Mouse (Mus musculus) neural tube, embryonic 13.5 days (tissue): ENCODE measurements around the gene Agbl5. TPM values are rescaled to one million over a fixed set of nuclear protein-coding genes. Genes with fewer than 3 reads are reported as not detected.

Experiments
- ATAC-seq: fragments of 200-750 bp; cut with Nextera tagmentation; 2 replicates; pipeline ENCODE4 v1.8.0; 2017; ENCODE audit warnings: low read depth, mild to moderate bottlenecking, moderate TSS enrichment, moderate library complexity
- H3K27ac ChIP-seq: fragments of 300-500 bp; sonication (generic); replicated peaks from 2 replicates; pipeline ENCODE4 v1.5.1; 2015; ENCODE audit warnings: moderate library complexity, mild to moderate bottlenecking, inconsistent platforms
- H3K27me3 ChIP-seq: fragments of 300-500 bp; sonication (generic); 2 replicates; pipeline ENCODE4 v1.6.1; 2015; ENCODE audit warnings: mild to moderate bottlenecking, inconsistent platforms
- H3K36me3 ChIP-seq: fragments of 300-500 bp; sonication (generic); 2 replicates; pipeline ENCODE4 v1.6.1; 2015; ENCODE audit warnings: mild to moderate bottlenecking, inconsistent platforms
- H3K4me1 ChIP-seq: fragments of 300-500 bp; sonication (generic); replicated peaks from 2 replicates; pipeline ENCODE4 v1.6.1; 2015; ENCODE audit warnings: inconsistent platforms
- H3K4me2 ChIP-seq: fragments of 300-500 bp; sonication (generic); 2 replicates; pipeline ENCODE4 v1.6.1; 2015; ENCODE audit warnings: inconsistent platforms, mild to moderate bottlenecking, moderate library complexity
- H3K4me3 ChIP-seq: fragments of 300-500 bp; sonication (generic); 2 replicates; pipeline ENCODE4 v1.5.1; 2015; ENCODE audit warnings: mild to moderate bottlenecking, inconsistent platforms
- H3K9ac ChIP-seq: fragments of 300-500 bp; sonication (generic); 2 replicates; pipeline ENCODE4 v1.6.1; 2015; ENCODE audit warnings: moderate library complexity, mild to moderate bottlenecking, inconsistent platforms
- H3K9me3 ChIP-seq: fragments of 300-500 bp; sonication (generic); 2 replicates; pipeline ENCODE4 v1.6.1; 2016; ENCODE audit warnings: inconsistent platforms
- WGBS: fragments of 180-500 bp; shearing (Covaris S2); methylation state at CpG from one replicate; pipeline ENCODE4 v1.1.7; 2015; 5-methylcytosine and 5-hydroxymethylcytosine counted together
- polyA plus RNA-seq: library from polyadenylated mRNA; unstranded; fragments of >200 nt; fragmentation: Nextera tagmentation; extraction: Ambion mirVana; gene quantifications from 2 replicates; pipeline ENCODE4 v1.2.1, GENCODE M21; 2015

The Agbl5 gene
- polyA plus RNA-seq, 1 experiment from 2014 or later: 25.8 TPM

DNA sequence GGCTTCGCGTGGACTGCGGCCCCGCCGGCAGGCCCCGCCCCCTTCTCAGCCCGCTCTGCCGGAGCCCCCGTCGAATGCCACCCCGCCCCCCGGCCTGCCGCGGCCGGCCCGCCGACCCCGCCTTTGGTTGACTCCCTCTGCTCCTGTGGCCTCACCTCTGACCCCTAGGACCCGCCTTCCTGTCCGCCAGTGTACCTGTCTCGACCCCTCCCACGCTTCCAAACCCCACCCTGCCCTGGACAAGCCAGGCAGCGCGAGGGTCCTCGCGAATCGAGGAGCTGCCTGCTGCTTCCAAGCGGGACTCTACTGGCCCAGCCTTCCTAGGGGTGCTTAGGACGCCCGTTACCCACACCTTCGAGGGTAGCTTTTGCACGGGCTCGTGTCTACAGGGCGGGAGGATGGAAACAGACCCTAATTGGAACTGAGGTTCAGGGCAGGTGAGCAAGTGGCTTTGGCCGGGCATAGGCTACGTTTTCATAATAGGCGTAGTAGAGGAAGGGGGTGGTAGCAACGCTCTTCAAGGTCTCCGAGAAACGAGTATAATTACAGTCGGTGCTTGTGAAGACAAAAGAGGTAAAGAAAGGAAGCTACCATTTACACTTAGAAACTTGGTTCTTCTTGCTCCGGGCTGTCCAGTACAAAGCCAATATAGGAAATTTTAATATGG is 727 bp downstream of the Agbl5 start:
- Histone ChIP-seq H3K27ac (peak overlapping the region; percentile 98), H3K4me3 (peak overlapping the region; percentile 84), H3K4me1 (peaks cover 25% of the 10 kb centered on the region), H3K4me2 (peak overlapping the region; percentile 77), H3K9me3 (no peaks in the 10 kb centered on the region), H3K9ac (peak overlapping the region; percentile 91), H3K36me3 (peaks cover 37% of the 10 kb centered on the region), H3K27me3 (no peaks in the 10 kb centered on the region)
- under 1% methylated on average over 42 of the region's 42 CpGs for WGBS
- peak; percentile 13 for ATAC-seq

DNA sequence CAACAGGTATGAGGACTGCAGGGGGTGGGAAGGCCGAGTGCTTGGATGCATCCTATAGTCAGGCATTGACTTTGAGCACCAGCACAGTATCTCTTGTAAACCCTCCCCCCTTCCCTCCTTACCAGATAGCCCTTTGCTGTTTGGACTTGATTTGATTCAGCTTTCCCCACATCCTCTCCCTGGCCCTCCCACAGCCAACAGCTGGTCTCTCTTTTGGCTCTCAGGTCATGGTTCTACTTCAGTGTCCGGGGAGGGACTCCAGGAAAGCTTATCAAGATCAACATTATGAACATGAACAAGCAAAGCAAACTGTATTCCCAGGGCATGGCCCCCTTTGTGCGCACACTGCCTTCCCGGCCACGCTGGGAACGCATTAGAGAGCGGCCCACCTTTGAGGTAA is 1.9 kb downstream of the Agbl5 start:
- ATAC-seq: no peak
- Histone ChIP-seq H3K4me3 (peak overlapping the region; percentile 84), H3K4me2 (peak overlapping the region; percentile 77), H3K4me1 (peaks cover 25% of the 10 kb centered on the region), H3K36me3 (peaks cover 49% of the 10 kb centered on the region), H3K9me3 (no peaks in the 10 kb centered on the region), H3K9ac (peak overlapping the region; percentile 91), H3K27ac (no peak overlapping the region), H3K27me3 (no peaks in the 10 kb centered on the region)
- WGBS: 84% methylated on average over 7 of the region's 7 CpGs

DNA sequence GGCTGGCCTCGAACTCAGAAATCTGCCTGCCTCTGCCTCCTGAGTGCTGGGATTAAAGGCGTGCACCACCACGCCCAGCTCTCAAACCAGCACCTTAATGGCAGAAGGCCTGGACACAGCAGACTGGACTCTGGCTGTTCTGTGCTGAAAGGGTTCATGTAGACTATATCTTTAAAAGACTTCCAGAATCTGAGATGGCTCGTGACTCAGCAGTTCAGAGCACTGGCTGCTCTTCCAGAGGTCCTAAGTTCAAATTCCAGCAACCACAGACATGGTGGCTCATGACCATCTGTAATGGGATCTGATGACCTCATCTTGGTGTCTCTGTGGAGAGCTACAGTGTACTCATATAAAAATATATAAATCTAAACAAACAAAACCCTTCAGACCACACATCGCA is 13.4 kb downstream of the Agbl5 start:
- peaks cover 78% of the 10 kb centered on the region for H3K36me3 ChIP-seq
- H3K4me1 ChIP-seq: peaks cover 18% of the 10 kb centered on the region
- 90% methylated on average over 5 of the region's 5 CpGs for WGBS
- H3K9me3 ChIP-seq: no peaks in the 10 kb centered on the region
- H3K4me3 ChIP-seq: no peak overlapping the region
- no peak for ATAC-seq
- H3K9ac ChIP-seq: no peak overlapping the region
- no peaks in the 10 kb centered on the region for H3K27me3 ChIP-seq
- no peak overlapping the region for H3K4me2 ChIP-seq
- H3K27ac ChIP-seq: no peak overlapping the region

DNA sequence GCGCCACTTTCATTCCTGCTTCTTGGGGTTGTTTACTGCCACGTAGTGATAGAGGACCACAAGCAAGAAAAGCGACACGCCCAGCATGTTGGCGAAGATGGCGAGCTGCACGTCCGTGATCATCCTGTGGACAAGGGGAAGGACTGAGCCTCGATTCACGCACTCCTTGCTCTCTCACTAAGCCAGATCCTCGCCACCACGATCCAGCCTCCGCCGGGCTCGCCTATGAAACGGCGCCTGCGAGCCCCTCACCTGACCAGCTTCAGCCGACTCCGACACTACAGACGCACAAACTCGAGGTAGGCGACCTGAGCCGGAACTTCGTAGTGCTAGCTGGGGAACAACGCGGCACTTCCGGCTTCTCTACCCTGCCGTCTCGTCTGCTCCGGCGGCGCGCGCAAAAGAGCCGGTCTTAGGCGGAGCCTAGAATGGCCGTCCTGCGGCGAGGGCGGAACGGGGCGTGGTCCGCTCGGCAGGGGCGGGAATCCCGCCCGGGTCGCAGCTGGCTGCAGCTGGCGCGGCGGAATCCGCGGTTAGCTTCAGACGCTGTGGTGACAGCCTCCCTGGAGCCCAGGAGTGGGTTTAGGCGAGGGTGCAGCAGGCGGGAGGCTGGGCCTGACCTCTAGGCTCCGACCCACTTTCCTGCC is 19.0 kb downstream of the Agbl5 start, which contains the start of gene Ost4:
Gene Ost4, minus strand, starts transcription at position 376 of the 647 bp plus-strand sequence.
- WGBS: under 1% methylated on average over 58 of the region's 58 CpGs
- Histone ChIP-seq H3K4me1 (peaks cover 39% of the 10 kb centered on the region), H3K9me3 (no peaks in the 10 kb centered on the region), H3K36me3 (peaks cover 37% of the 10 kb centered on the region), H3K27ac (peak within 1 kb of the TSS; percentile 87), H3K27me3 (no peaks in the 10 kb centered on the region), H3K4me2 (peak within 1 kb of the TSS; percentile 98), H3K4me3 (peak within 1 kb of the TSS; percentile 79), H3K9ac (peak within 1 kb of the TSS; percentile 81)
- ATAC-seq: peak; percentile 95

DNA sequence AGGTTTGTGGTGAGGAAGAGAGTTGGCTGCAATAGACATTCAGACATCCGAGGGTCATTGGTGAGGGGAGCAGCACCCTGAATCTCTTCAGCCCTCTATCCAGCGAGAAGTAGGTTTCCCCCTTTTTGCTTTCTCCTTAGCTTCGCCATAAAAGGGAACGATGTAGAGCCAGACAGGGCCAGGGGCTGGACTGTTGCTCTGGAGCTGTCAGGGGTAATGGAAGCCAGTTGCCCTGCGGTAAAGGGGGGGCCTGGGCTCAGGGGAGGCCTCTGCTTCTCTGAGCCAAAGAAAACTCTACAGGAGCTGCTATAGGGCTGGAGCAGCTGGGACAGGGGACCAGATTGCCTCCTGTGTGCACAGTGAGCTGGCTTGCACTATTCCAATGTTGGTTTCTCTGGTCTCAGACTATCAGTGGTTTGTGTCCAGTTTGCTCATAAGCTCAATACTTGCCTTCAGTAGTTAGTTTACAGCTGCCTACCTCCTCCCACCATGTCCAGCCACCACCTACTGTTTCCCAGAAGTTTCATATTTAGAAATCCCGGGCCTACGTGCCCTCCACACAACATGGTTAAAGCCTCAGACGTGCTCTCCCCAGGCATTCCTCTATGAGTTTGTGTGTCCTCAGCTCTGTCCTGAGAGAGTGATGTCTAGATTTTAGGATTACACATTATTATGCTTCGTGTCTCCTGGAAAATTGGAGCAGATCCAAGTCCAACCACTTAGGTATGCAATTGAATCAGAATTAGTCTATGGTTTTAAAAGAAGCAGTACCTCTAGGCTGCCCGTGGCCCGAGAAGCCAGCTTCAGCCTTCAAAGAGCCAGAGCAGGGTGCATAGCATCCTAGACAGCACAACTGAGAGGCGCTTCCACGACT is 20.2 kb downstream of the Agbl5 start:
- Histone ChIP-seq H3K4me2 (peak overlapping the region; percentile 98), H3K36me3 (peaks cover 26% of the 10 kb centered on the region), H3K4me1 (peaks cover 50% of the 10 kb centered on the region), H3K4me3 (peak overlapping the region; percentile 79), H3K9ac (peak overlapping the region; percentile 81), H3K27ac (peak overlapping the region; percentile 87), H3K9me3 (no peaks in the 10 kb centered on the region), H3K27me3 (no peaks in the 10 kb centered on the region)
- WGBS: 47% methylated on average over 13 of the region's 13 CpGs
- no peak; the same call in 1 of the 2 replicates for ATAC-seq

DNA sequence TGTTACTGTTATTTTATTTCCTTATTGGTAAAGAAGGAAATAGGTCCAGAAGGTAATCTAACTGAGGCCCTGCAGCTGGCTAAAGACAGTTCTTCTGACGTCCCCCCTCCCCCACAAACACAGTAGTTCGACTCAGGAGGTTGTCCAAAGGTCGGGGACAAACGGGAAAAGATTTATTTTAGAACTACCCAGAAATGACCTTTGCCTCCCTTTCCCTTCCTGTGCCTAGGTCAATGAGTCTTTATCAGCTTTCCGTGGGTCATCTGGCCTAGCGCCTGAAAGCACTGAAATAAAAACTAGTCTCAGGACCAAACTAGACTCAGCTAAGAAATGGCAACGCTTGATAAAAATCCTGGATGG is 20.8 kb downstream of the Agbl5 start:
- Histone ChIP-seq H3K4me2 (no peak overlapping the region), H3K27me3 (no peaks in the 10 kb centered on the region), H3K9me3 (no peaks in the 10 kb centered on the region), H3K4me1 (peaks cover 57% of the 10 kb centered on the region), H3K4me3 (no peak overlapping the region), H3K9ac (0 out of 2 replicates have a peak overlapping the region, but pooled peaks have one; percentile 22), H3K36me3 (peaks cover 20% of the 10 kb centered on the region), H3K27ac (peak overlapping the region; percentile 87; the same call in 1 of the 2 replicates)
- 40% methylated on average over 7 of the region's 7 CpGs for WGBS
- ATAC-seq: no peak

DNA sequence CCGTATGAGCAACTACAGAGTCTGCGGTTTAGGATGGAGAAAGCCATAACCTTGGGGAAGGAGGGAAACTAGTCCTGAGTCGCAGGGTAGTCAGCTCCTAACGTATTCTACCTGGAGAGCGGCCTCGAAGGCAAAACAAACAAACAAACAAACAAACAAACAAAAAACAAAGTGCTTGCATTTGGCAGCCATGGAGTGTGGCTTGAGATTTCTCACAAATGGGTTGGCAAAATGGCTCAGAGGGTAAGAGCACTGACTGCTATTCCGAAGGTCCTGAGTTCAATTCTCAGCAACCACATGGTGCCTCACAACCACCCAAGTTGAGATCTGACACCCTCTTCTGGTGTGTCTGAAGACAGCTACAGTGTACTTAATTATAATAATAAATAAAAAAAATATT is 21.4 kb downstream of the Agbl5 start:
- Histone ChIP-seq H3K4me1 (peaks cover 62% of the 10 kb centered on the region), H3K27ac (no peak overlapping the region), H3K36me3 (peaks cover 14% of the 10 kb centered on the region), H3K9me3 (no peaks in the 10 kb centered on the region), H3K4me3 (no peak overlapping the region), H3K9ac (no peak overlapping the region), H3K27me3 (no peaks in the 10 kb centered on the region), H3K4me2 (no peak overlapping the region)
- no peak for ATAC-seq
- WGBS: 83% methylated on average over 7 of the region's 7 CpGs

DNA sequence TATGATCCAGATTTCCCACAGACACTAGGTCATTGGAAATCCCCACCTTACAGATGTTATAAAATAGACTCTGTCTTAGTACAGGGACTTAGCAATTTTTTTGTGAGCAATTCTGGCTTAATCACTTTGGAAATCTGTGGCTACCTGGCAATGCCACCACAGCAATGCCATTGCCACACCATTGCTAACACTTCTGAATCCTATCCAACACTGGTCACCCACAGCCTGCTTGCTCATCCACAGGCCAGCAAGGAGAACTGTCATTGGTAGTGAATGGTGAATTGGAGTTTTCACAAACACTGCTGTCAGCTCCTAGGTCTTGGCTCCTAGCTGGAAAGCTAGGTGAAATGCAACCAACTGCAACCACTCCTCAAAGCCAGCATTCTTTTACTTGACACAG is 22.0 kb downstream of the Agbl5 start:
- Histone ChIP-seq H3K27ac (no peak overlapping the region), H3K9me3 (no peaks in the 10 kb centered on the region), H3K27me3 (no peaks in the 10 kb centered on the region), H3K4me1 (peaks cover 65% of the 10 kb centered on the region), H3K36me3 (peaks cover 8% of the 10 kb centered on the region), H3K4me2 (no peak overlapping the region), H3K4me3 (no peak overlapping the region), H3K9ac (no peak overlapping the region)
- ATAC-seq: no peak

DNA sequence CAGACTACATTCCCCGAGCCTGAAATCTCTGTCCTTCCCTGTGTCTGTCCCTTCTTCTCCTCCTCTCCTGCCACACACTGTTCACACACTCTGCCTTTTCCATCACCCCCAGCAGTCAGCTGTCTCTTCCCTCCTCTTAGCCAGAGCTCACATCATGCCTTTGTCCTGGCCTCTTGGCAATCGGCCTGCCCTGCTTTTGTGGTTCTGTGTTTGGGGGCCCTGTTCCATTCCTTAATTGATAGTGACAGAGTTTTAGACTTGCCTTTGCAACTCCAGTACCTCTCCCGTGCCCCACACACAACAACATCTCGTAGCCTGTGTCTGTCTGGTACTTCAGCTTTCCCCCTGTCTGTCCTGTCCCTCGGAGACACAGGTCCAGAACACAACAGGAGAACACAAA is 23.7 kb downstream of the Agbl5 start:
- Histone ChIP-seq H3K4me1 (peaks cover 57% of the 10 kb centered on the region), H3K27me3 (no peaks in the 10 kb centered on the region), H3K27ac (peak overlapping the region; percentile 83), H3K9me3 (no peaks in the 10 kb centered on the region), H3K36me3 (no peaks in the 10 kb centered on the region), H3K4me3 (no peak overlapping the region), H3K4me2 (no peak overlapping the region), H3K9ac (no peak overlapping the region)
- ATAC-seq: no peak
- WGBS: 61% methylated on average over 5 of the region's 5 CpGs

DNA sequence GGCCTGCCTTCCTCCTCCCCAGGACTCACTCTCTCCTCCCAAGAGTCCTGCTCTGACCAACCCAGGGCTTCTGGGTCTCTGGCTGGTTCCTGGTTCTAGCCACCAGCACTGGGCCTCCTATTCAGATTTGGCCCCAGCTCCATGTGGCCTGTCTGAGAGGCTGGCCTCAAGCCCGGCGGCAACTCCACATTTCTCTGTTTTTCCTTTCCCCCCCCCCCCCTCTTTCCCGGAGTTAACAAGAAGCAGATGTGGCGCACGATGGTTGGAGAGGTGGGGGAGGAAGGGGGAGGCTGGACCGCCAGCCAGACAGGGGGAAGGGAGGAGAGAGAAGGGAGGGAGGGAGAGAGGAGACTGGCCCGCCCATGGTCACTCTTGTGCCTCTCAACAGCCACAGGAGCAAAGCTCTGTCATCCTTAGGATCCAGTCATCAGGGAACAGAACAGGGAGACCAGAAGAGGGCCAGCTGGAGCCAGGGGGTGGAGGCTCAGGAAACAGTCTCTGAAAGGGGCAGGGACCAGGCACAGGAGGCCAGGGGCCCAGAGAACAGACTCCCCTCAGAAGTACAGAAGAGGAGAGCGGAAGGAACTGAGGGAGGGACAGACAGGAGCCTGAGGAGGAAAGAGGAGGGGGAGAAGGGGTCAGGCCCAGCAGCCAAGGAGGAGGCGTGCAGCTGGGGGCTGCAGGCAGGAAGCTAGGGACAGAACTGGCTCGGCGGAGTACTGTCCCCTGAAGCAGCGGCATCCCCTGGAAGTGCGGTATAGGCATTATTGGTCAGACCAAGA is 24.8 kb downstream of the Agbl5 start, which contains the start of gene Emilin1:
Gene Emilin1, plus strand, starts transcription at position 343 of the 782 bp plus-strand sequence.
- peaks cover 52% of the 10 kb centered on the region for H3K4me1 ChIP-seq
- peak within 1 kb of the TSS; percentile 46 for H3K4me2 ChIP-seq
- peak within 1 kb of the TSS; percentile 83 for H3K27ac ChIP-seq
- no peaks in the 10 kb centered on the region for H3K9me3 ChIP-seq
- 27% methylated on average over 13 of the region's 13 CpGs for WGBS
- peak within 1 kb of the TSS; percentile 35 for H3K4me3 ChIP-seq
- H3K36me3 ChIP-seq: no peaks in the 10 kb centered on the region
- ATAC-seq: no peak
- H3K9ac ChIP-seq: peak within 1 kb of the TSS; percentile 63
- no peaks in the 10 kb centered on the region for H3K27me3 ChIP-seq

DNA sequence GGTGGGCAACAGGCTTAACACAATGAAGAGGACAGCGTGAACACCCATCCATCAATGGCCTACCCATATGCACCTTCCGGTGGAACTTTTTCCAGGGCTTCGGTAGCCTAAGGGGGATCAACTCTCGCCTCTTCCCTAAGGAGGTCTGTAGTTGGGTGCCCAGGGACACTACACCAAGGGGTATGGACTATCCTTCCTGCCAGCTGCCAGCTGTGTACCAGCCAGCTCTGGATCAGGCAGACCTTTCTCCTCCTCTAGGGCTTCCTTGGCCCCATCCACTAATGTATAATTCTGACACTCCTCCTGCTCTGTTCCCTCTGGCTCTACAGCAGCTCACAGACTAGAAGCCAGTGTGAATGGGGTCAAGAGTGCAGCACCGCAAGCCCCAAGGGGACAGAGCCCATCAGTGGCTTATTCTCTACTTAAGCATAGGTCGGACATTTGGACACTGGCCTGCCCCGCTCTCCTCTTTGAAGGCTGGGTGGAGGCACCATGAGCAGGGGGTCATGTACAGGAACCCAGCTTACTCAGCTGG is 25.7 kb downstream of the Agbl5 start:
- Histone ChIP-seq H3K9ac (peak overlapping the region; percentile 63), H3K27me3 (no peaks in the 10 kb centered on the region), H3K4me3 (peak overlapping the region; percentile 35), H3K36me3 (no peaks in the 10 kb centered on the region), H3K4me2 (peak overlapping the region; percentile 46), H3K27ac (peak overlapping the region; percentile 83), H3K4me1 (peaks cover 43% of the 10 kb centered on the region), H3K9me3 (no peaks in the 10 kb centered on the region)
- WGBS: 77% methylated on average over 7 of the region's 7 CpGs
- no peak for ATAC-seq
